Mouse (Mus musculus) heart, embryonic 11.5 days (tissue): ENCODE data around the gene Arhgef3. TPM values are rescaled to one million over a fixed set of nuclear protein-coding genes. Genes with fewer than 3 reads are reported as not detected.

Source experiments
- ATAC-seq: fragments of 200-750 bp; cut with Nextera tagmentation; replicated peaks from 2 replicates; pipeline ENCODE4 v1.8.0; 2017; ENCODE audit warnings: moderate library complexity; ENCODE audit not compliant: insufficient number of reproducible peaks, low FRiP score, low TSS enrichment
- H3K27ac ChIP-seq: fragments of 300-500 bp; sonication (generic); 2 replicates; pipeline ENCODE4 v1.5.1; 2014; ENCODE audit warnings: mild to moderate bottlenecking, low read depth, low read length
- H3K27me3 ChIP-seq: fragments of 300-500 bp; sonication (generic); 2 replicates; pipeline ENCODE4 v1.6.1; 2014; ENCODE audit warnings: mild to moderate bottlenecking, low read length, mixed read lengths; ENCODE audit not compliant: control insufficient read depth, insufficient read depth
- H3K36me3 ChIP-seq: fragments of 300-500 bp; sonication (generic); 2 replicates; pipeline ENCODE4 v1.6.1; 2014; ENCODE audit warnings: mild to moderate bottlenecking, low read length, moderate library complexity, mixed read lengths; ENCODE audit not compliant: control insufficient read depth, insufficient read depth
- H3K4me1 ChIP-seq: fragments of 300-500 bp; sonication (generic); 2 replicates; pipeline ENCODE4 v1.6.1; 2014; ENCODE audit warnings: low read length; ENCODE audit not compliant: control insufficient read depth, insufficient read depth
- H3K4me2 ChIP-seq: fragments of 300-500 bp; sonication (generic); 2 replicates; pipeline ENCODE4 v1.6.1; 2014; ENCODE audit warnings: mild to moderate bottlenecking, moderate library complexity
- H3K4me3 ChIP-seq: fragments of 300-500 bp; sonication (generic); 2 replicates; pipeline ENCODE4 v1.5.1; 2014; ENCODE audit warnings: low read depth, low read length
- H3K9ac ChIP-seq: fragments of 300-500 bp; sonication (generic); 2 replicates; pipeline ENCODE4 v1.6.1; 2014; ENCODE audit warnings: mild to moderate bottlenecking, low read depth, low read length, moderate library complexity
- H3K9me3 ChIP-seq: fragments of 300-500 bp; sonication (generic); replicated peaks from 2 replicates; pipeline ENCODE4 v1.6.1; 2016; ENCODE audit warnings: low read length; ENCODE audit not compliant: control insufficient read depth
- WGBS: fragments of 180-500 bp; shearing (Covaris S2); extraction: QIAGEN DNeasy Blood & Tissue Kit; methylation state at CpG from one replicate; pipeline ENCODE4 v1.1.7; 2014; ENCODE audit not compliant: insufficient replicate concordance; 5-methylcytosine and 5-hydroxymethylcytosine counted together
- polyA plus RNA-seq: library from polyadenylated mRNA; unstranded; fragments of >200 nt; fragmentation: Nextera tagmentation; extraction: Ambion mirVana; gene quantifications from 2 replicates; pipeline ENCODE4 v1.2.1, GENCODE M21; 2014

Arhgef3 gene
- polyA plus RNA-seq, 1 experiment from 2014 or later, result 10.1 TPM

DNA sequence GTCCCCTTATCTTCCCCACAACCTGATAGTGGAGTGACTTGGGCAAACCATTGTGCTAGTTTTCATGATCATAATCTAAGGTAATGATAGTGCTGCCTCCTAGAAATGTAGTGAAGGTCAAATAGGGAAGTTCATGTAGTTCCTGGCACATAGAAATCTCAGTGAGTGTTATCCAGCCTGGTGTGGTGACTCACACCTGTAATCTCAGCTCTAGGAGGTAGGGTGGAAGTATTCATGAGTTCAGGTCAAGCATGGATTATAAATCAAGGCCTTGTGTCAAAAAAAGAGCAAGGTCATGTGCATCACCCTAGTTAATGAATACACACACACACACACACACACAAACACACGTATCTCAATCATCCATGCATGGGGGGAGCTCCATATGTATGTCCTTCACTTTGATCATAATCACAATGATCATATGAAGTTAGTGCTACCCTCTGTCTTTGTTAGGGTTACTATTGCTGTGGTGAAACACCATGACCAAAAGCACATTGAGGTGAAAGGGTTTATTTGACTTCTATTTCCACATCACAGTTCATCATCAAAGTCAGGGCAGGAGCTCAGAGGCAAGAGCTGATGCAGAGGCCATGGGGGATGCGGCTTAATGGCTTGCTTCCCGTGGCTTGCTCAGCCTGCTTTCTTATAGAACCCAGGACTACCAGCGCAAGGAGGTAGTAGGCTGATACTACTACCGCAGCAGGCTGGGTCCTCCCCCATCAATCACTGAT, 226.2 kb downstream of the Arhgef3 start:
- WGBS, result 59% methylated on average over 5 of the region's 5 CpGs
- no peak overlapping the region for H3K4me2 ChIP-seq
- ATAC-seq, result no peak
- H3K4me1 ChIP-seq, result peaks cover 17% of the 10 kb centered on the region
- no peaks in the 10 kb centered on the region for H3K9me3 ChIP-seq
- H3K9ac ChIP-seq, result no peak overlapping the region
- H3K4me3 ChIP-seq, result no peak overlapping the region
- no peaks in the 10 kb centered on the region for H3K36me3 ChIP-seq
- H3K27me3 ChIP-seq, result 0 out of 2 replicates have a peak, but pooled peaks cover 3% of the 10 kb centered on the region
- H3K27ac ChIP-seq, result no peak overlapping the region

- ATAC-seq, result no peak
- no peak overlapping the region for H3K4me3 ChIP-seq
- peaks cover 17% of the 10 kb centered on the region for H3K4me1 ChIP-seq
- WGBS, result 48% methylated on average over 5 of the region's 5 CpGs
- no peak overlapping the region for H3K27ac ChIP-seq
- no peaks in the 10 kb centered on the region for H3K36me3 ChIP-seq
- no peak overlapping the region for H3K4me2 ChIP-seq
- H3K9ac ChIP-seq, result no peak overlapping the region
- H3K27me3 ChIP-seq, result 0 out of 2 replicates have a peak, but pooled peaks cover 3% of the 10 kb centered on the region
- H3K9me3 ChIP-seq, result no peaks in the 10 kb centered on the region
These were observed 226.8 kb downstream of the Arhgef3 start for GRCm38 (mm10) chr14:27341486-27341885.

DNA sequence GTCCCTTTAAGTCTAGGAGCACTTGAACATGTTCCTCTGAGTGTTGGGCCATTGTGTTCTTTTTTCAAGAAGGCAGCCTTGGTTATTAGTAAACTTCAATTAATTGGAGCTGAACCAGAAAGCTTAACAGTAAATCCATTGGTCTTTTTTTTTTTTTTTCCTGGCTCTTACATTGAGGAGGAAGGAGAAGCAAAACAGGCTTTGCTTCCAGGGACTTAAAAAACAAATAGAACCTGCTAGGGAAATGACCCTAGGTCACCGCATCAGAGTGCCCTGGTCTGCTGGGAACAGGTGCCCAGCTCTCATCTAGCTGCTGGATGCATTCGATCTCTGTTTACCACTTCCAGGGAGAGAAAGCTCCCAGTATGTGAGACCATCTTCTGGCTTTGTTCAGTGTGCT, 227.8 kb downstream of the Arhgef3 start:
- Histone ChIP-seq H3K4me2 (no peak overlapping the region), H3K4me3 (no peak overlapping the region)
- no peak for ATAC-seq

GRCm38 (mm10) chr14:27344250-27344990, 229.7 kb downstream of the Arhgef3 start:
- Histone ChIP-seq H3K27me3 (no peaks in the 10 kb centered on the region), H3K36me3 (no peaks in the 10 kb centered on the region), H3K4me2 (no peak overlapping the region), H3K4me3 (no peak overlapping the region), H3K9ac (no peak overlapping the region), H3K9me3 (no peaks in the 10 kb centered on the region), H3K4me1 (peaks cover 19% of the 10 kb centered on the region), H3K27ac (no peak overlapping the region)
- 74% methylated on average over 4 of the region's 4 CpGs for WGBS
- ATAC-seq, result no peak

More for the DNA sequence above, 227.8 kb downstream of the Arhgef3 start:
- no peak overlapping the region for H3K27ac ChIP-seq
- no peak overlapping the region for H3K9ac ChIP-seq
- H3K4me1 ChIP-seq, result peaks cover 17% of the 10 kb centered on the region
- WGBS, result 79% methylated on average over 2 of the region's 2 CpGs
- H3K36me3 ChIP-seq, result no peaks in the 10 kb centered on the region
- H3K27me3 ChIP-seq, result no peaks in the 10 kb centered on the region
- no peaks in the 10 kb centered on the region for H3K9me3 ChIP-seq

- WGBS, result 72% methylated on average over 7 of the region's 7 CpGs
- Histone ChIP-seq H3K4me3 (no peak overlapping the region), H3K9me3 (no peaks in the 10 kb centered on the region), H3K27me3 (no peaks in the 10 kb centered on the region), H3K4me1 (peaks cover 27% of the 10 kb centered on the region), H3K9ac (no peak overlapping the region), H3K36me3 (no peaks in the 10 kb centered on the region), H3K4me2 (no peak overlapping the region), H3K27ac (no peak overlapping the region)
- ATAC-seq, result no peak
These were observed 230.6 kb downstream of the Arhgef3 start for GRCm38 (mm10) chr14:27345051-27345885.

DNA sequence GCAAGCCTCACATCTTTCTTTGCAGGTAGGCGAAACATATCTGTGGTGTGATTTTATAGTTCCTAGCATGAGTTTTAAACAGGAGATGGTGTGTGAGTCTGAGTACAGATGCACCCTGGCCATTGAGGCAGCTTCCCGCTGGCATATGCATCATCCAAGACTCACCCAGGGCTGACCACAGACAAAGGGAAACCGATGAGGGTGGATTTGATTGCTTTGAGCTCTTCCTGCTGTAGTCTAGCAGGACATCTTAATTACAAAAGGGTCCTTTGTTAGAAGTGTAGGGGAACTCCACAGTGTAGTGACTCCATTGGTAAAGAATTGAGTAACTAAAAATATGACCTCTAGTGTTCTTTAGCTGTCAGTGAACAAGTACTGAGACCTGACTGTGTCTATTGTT, 232.5 kb downstream of the Arhgef3 start:
- Histone ChIP-seq H3K4me3 (no peak overlapping the region), H3K4me1 (peaks cover 36% of the 10 kb centered on the region), H3K27ac (no peak overlapping the region), H3K4me2 (no peak overlapping the region), H3K9ac (no peak overlapping the region), H3K9me3 (no peaks in the 10 kb centered on the region), H3K27me3 (no peaks in the 10 kb centered on the region), H3K36me3 (no peaks in the 10 kb centered on the region)
- ATAC-seq, result no peak
- WGBS, result 66% methylated on average over 3 of the region's 3 CpGs

- no peak overlapping the region for H3K9ac ChIP-seq
- peaks cover 36% of the 10 kb centered on the region for H3K4me1 ChIP-seq
- no peaks in the 10 kb centered on the region for H3K9me3 ChIP-seq
- no peak overlapping the region for H3K27ac ChIP-seq
- no peaks in the 10 kb centered on the region for H3K36me3 ChIP-seq
- no peaks in the 10 kb centered on the region for H3K27me3 ChIP-seq
- H3K4me2 ChIP-seq, result no peak overlapping the region
- H3K4me3 ChIP-seq, result no peak overlapping the region
- WGBS, result 79% methylated on average over 5 of the region's 5 CpGs
- no peak for ATAC-seq
These were observed 233.0 kb downstream of the Arhgef3 start for GRCm38 (mm10) chr14:27347666-27348065.

DNA sequence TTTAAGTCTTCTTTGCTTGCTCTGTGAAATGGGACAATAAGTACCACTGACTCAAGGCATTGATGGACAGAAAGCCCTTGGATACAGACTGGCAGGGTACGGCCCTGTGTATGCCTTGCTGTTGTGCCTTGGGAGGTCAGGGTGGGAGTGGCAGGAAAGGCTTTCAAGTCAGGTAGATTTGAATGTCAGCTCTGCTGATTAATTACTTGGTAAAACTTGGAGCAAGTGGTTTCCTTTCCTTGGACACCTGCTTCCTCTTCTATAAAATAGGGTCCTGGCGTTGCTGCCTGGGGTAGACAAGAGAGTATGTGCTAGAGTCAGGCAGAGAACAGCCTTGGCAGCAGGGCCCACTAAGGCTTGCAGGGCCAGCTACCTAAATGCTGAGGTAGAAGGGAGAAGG, 233.4 kb downstream of the Arhgef3 start:
- no peaks in the 10 kb centered on the region for H3K9me3 ChIP-seq
- no peak overlapping the region for H3K27ac ChIP-seq
- 86% methylated on average over 2 of the region's 2 CpGs for WGBS
- H3K27me3 ChIP-seq, result no peaks in the 10 kb centered on the region
- no peak overlapping the region for H3K9ac ChIP-seq
- no peak overlapping the region for H3K4me2 ChIP-seq
- no peak overlapping the region for H3K4me3 ChIP-seq
- ATAC-seq, result no peak
- H3K4me1 ChIP-seq, result peaks cover 36% of the 10 kb centered on the region
- H3K36me3 ChIP-seq, result no peaks in the 10 kb centered on the region
